Mouse (Mus musculus): ENCODE data around the gene A730061H03Rik.

- TF ChIP-seq CTCF (IDR thresholded peaks at IDR 0.05) (no peak), EP300 (IDR thresholded peaks at IDR 0.05) (no peak)
These were observed 36.1 kb downstream of the A730061H03Rik start for GRCm38 (mm10) chr14:55524062-55524461.

Measured in lung, postnatal 0 days (tissue).